Mouse (Mus musculus) T-cell, adult 2 months (primary cell): ENCODE measurements around the gene Vmn1r46.
"Not testable (repeated sequence)": the region's sequence is repeated elsewhere in the genome, so short reads cannot be mapped to it uniquely, and the experiment has no call there.

Experiments used
- DNase-seq: peaks from one replicate; pipeline ENCODE4 v3.0.0; 2022; ENCODE audit warnings: low spot score

The Vmn1r46 gene

GRCm38 (mm10) chr6:89969013-89969412 is at the start of gene Vmn1r46:
Gene Vmn1r46, plus strand, starts transcription at chr6:89969313.
- DNase-seq = no peak

DNA sequence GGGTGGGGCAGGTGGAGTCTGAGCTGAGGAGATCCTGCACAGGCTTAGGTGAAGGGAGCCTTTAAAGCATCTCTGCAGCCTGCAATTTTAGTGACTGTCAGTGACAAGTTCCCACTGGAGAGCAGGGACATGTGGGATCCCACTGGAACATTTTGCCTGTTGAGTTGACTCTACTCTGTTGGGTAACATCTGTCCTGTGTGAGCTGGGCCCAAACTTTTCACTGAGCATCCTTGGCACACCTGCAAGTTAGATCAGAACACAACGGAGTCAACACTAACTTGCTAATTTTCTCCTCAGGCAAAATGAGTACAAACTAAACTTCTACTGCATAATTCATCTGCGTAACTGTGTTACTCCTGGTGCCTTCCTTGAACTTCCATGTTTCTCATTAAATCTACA is 28.6 kb upstream of the Vmn1r46 start, which contains the start of gene Vmn1r45:
Gene Vmn1r45 (minus strand): TSS at position 101 of the 400 bp plus-strand sequence.
- not testable (repeated sequence) for DNase-seq

GRCm38 (mm10) chr6:89940926-89941325 is 28.2 kb upstream of the Vmn1r46 start:
- DNase-seq = no peak

DNA sequence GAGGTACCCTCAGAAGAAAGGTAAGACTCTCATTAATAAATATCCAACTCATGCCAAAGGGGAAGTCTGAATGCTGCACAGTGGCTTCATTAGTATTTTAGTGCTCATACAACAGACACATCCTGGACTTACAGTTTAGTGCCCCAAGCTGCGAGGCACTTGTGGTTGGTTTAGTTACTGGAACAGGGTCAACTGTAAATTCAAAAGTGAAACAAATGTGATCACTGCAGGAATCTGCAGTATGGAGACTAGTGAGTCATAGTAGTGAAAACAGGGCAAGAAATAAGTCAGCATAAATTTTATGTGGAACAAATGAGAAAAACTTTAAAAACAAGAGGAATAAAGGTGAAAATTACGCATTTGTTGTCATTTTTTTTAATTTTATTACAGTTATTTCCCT is 15.6 kb upstream of the Vmn1r46 start:
- no peak for DNase-seq

DNA sequence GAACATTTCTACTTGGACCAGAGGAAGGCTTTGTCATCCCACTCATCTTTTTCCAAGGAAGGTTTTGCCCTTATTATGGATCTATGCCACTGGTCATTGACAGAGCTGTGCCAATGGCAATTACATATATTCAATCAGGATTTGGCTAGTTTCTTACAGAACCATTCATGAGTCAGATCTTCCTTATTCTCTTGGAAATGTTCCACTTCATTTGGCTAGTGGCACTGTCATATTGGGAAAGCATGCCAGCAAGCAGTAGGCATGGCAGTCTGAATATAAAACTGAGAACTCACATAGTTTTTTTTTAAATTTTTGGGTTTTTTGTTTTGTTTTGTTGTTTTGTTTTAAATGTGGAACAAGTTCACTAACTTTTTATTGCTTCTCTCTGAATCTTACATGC is 2.8 kb upstream of the Vmn1r46 start:
- DNase-seq = no peak

GRCm38 (mm10) chr6:89985989-89986388 is 16.9 kb downstream of the Vmn1r46 start:
- no peak for DNase-seq

- DNase-seq = not testable (repeated sequence)
Observed at GRCm38 (mm10) chr6:90015847-90016246, 46.7 kb downstream of the Vmn1r46 start, which contains the start of gene Vmn1r47. Gene Vmn1r47, plus strand, starts transcription at chr6:90016147.
